Mouse (Mus musculus): ENCODE results near the gene 2410002F23Rik. TPM values are rescaled to one million over a fixed set of nuclear protein-coding genes. Genes with fewer than 3 reads are reported as not detected.
"Not testable (repeated sequence)": the region's sequence is repeated elsewhere in the genome, so short reads cannot be mapped to it uniquely, and the experiment has no call there.

Gene 2410002F23Rik
- 195 and 203 TPM in 2 replicates for polyA plus RNA-seq (2016; fragmentation: Nextera tagmentation; extraction: Ambion mirVana)

GRCm38 (mm10) chr7:44246055-44246983, at the start of gene 2410002F23Rik, which contains the start of gene 1700028J19Rik:
TSS of gene 2410002F23Rik (plus strand) at chr7:44246722.
TSS of gene 1700028J19Rik (minus strand) at chr7:44246695.
- WGBS = under 1% methylated on average over 62 of the region's 62 CpGs
- peak; percentile 89 for ATAC-seq (ENCODE audit: low FRiP score)
- Histone ChIP-seq H3K4me2 (peak within 1 kb of the TSS; percentile 82), H3K36me3 (replicated peaks) (peaks cover 34% of the 10 kb centered on the region), H3K4me3 (replicated peaks) (peak within 1 kb of the TSS; percentile 87), H3K27me3 (no peaks in the 10 kb centered on the region), H3K9ac (peak within 1 kb of the TSS; percentile 93), H3K27ac (peak within 1 kb of the TSS; percentile 91), H3K9me3 (no peaks in the 10 kb centered on the region), H3K4me1 (peaks cover 26% of the 10 kb centered on the region)

- Histone ChIP-seq H3K4me2 (no peak within 1 kb of the TSS), H3K4me1 (no peaks in the 10 kb centered on the region), H3K9me3 (no peaks in the 10 kb centered on the region), H3K9ac (no peak within 1 kb of the TSS), H3K27ac (no peak within 1 kb of the TSS), H3K27me3 (no peaks in the 10 kb centered on the region), H3K36me3 (replicated peaks) (no peaks in the 10 kb centered on the region), H3K4me3 (replicated peaks) (no peak within 1 kb of the TSS)
- WGBS = 65% methylated on average over 3 of the region's 3 CpGs
- no peak for ATAC-seq (ENCODE audit: low FRiP score)
Observed at GRCm38 (mm10) chr7:44197891-44198290, 48.6 kb upstream of the 2410002F23Rik start, which contains the start of gene Klk1b3. TSS of gene Klk1b3 (plus strand) at chr7:44198191.

- H3K36me3 ChIP-seq (replicated peaks); ATAC-seq (ENCODE audit: low FRiP score); H3K27me3 ChIP-seq; H3K9me3 ChIP-seq; H3K4me2 ChIP-seq; H3K9ac ChIP-seq; H3K4me3 ChIP-seq (replicated peaks); H3K4me1 ChIP-seq; H3K27ac ChIP-seq: not testable (repeated sequence)
- WGBS = 56% methylated on average over 3 of the region's 3 CpGs
Observed at GRCm38 (mm10) chr7:44207135-44207534, 39.4 kb upstream of the 2410002F23Rik start, which contains the start of gene Klk1b4. TSS of gene Klk1b4 (plus strand) at chr7:44207435.

GRCm38 (mm10) chr7:44208307-44208706, 38.2 kb upstream of the 2410002F23Rik start:
- Histone ChIP-seq H3K4me1 (no peaks in the 10 kb centered on the region), H3K4me3 (replicated peaks) (no peak overlapping the region), H3K9me3 (no peaks in the 10 kb centered on the region), H3K4me2 (no peak overlapping the region), H3K27ac (no peak overlapping the region), H3K36me3 (replicated peaks) (no peaks in the 10 kb centered on the region), H3K9ac (no peak overlapping the region), H3K27me3 (no peaks in the 10 kb centered on the region)
- ATAC-seq (ENCODE audit: low FRiP score) = no peak
- 90% methylated on average over 3 of the region's 3 CpGs for WGBS

- H3K27ac ChIP-seq = no peak within 1 kb of the TSS
- no peak for ATAC-seq (ENCODE audit: low FRiP score)
- H3K4me2 ChIP-seq = no peak within 1 kb of the TSS
- H3K27me3 ChIP-seq = no peaks in the 10 kb centered on the region
- no peak within 1 kb of the TSS for H3K4me3 ChIP-seq (replicated peaks)
- 89% methylated on average over 1 of the region's 1 CpGs for WGBS
- no peaks in the 10 kb centered on the region for H3K36me3 ChIP-seq (replicated peaks)
- H3K9ac ChIP-seq = no peak within 1 kb of the TSS
- no peaks in the 10 kb centered on the region for H3K9me3 ChIP-seq
- H3K4me1 ChIP-seq = no peaks in the 10 kb centered on the region
Observed at GRCm38 (mm10) chr7:44215645-44216044, 30.9 kb upstream of the 2410002F23Rik start, which contains the start of gene Klk1b5. TSS of gene Klk1b5 (plus strand) at chr7:44215945.

- H3K4me2 ChIP-seq; ATAC-seq (ENCODE audit: low FRiP score); H3K9ac ChIP-seq; H3K4me3 ChIP-seq (replicated peaks); H3K36me3 ChIP-seq (replicated peaks); H3K9me3 ChIP-seq; H3K27me3 ChIP-seq; H3K27ac ChIP-seq; H3K4me1 ChIP-seq: not testable (repeated sequence)
- 79% methylated on average over 9 of the region's 10 CpGs for WGBS
Observed at GRCm38 (mm10) chr7:44221601-44222000, 24.9 kb upstream of the 2410002F23Rik start.

GRCm38 (mm10) chr7:44222335-44222734, 24.2 kb upstream of the 2410002F23Rik start:
- not testable (repeated sequence) for H3K36me3 ChIP-seq (replicated peaks); H3K27ac ChIP-seq; ATAC-seq (ENCODE audit: low FRiP score); H3K9me3 ChIP-seq; H3K4me1 ChIP-seq; H3K4me3 ChIP-seq (replicated peaks); H3K4me2 ChIP-seq; H3K9ac ChIP-seq; H3K27me3 ChIP-seq
- 81% methylated on average over 6 of the region's 6 CpGs for WGBS

GRCm38 (mm10) chr7:44225076-44225475, 21.4 kb upstream of the 2410002F23Rik start, which contains the start of gene Klk1:
TSS of gene Klk1 (plus strand) at chr7:44225360.
- Histone ChIP-seq H3K9ac (no peak within 1 kb of the TSS), H3K27me3 (0 out of 2 replicates have a peak, but pooled peaks cover 3% of the 10 kb centered on the region), H3K4me2 (no peak within 1 kb of the TSS), H3K36me3 (replicated peaks) (no peaks in the 10 kb centered on the region), H3K4me3 (replicated peaks) (no peak within 1 kb of the TSS), H3K9me3 (no peaks in the 10 kb centered on the region), H3K27ac (no peak within 1 kb of the TSS), H3K4me1 (no peaks in the 10 kb centered on the region)
- WGBS = 42% methylated on average over 1 of the region's 1 CpGs
- no peak for ATAC-seq (ENCODE audit: low FRiP score)

- Histone ChIP-seq H3K27ac (no peak within 1 kb of the TSS), H3K27me3 (no peaks in the 10 kb centered on the region)
- ATAC-seq (ENCODE audit: low FRiP score) = no peak
Observed at GRCm38 (mm10) chr7:44235909-44236308, 10.6 kb upstream of the 2410002F23Rik start, which contains the start of gene Gm36864. TSS of gene Gm36864 (plus strand) at chr7:44236177.

GRCm38 (mm10) chr7:44239913-44240312, 6.6 kb upstream of the 2410002F23Rik start:
- H3K27ac ChIP-seq = no peak overlapping the region
- H3K9ac ChIP-seq = no peak overlapping the region
- no peak overlapping the region for H3K4me3 ChIP-seq (replicated peaks)
- no peak overlapping the region for H3K4me2 ChIP-seq
- no peak for ATAC-seq (ENCODE audit: low FRiP score)
- H3K36me3 ChIP-seq (replicated peaks) = no peaks in the 10 kb centered on the region
- WGBS = 59% methylated on average over 2 of the region's 2 CpGs
- H3K27me3 ChIP-seq = no peaks in the 10 kb centered on the region
- no peaks in the 10 kb centered on the region for H3K4me1 ChIP-seq
- H3K9me3 ChIP-seq = no peaks in the 10 kb centered on the region

More at GRCm38 (mm10) chr7:44235909-44236308, 10.6 kb upstream of the 2410002F23Rik start, which contains the start of gene Gm36864:
- H3K9ac ChIP-seq = no peak within 1 kb of the TSS
- no peaks in the 10 kb centered on the region for H3K36me3 ChIP-seq (replicated peaks)
- H3K9me3 ChIP-seq = no peaks in the 10 kb centered on the region
- H3K4me3 ChIP-seq (replicated peaks) = no peak within 1 kb of the TSS
- H3K4me2 ChIP-seq = no peak within 1 kb of the TSS
- H3K4me1 ChIP-seq = no peaks in the 10 kb centered on the region
- 84% methylated on average over 3 of the region's 3 CpGs for WGBS

- Histone ChIP-seq H3K9ac (no peak overlapping the region), H3K27ac (no peak overlapping the region), H3K36me3 (replicated peaks) (no peaks in the 10 kb centered on the region), H3K27me3 (no peaks in the 10 kb centered on the region), H3K4me1 (peaks cover 7% of the 10 kb centered on the region), H3K9me3 (no peaks in the 10 kb centered on the region), H3K4me2 (no peak overlapping the region), H3K4me3 (replicated peaks) (no peak overlapping the region)
- no peak for ATAC-seq (ENCODE audit: low FRiP score)
- WGBS = 52% methylated on average over 1 of the region's 1 CpGs
Observed at GRCm38 (mm10) chr7:44240712-44241111, 5.8 kb upstream of the 2410002F23Rik start.

- H3K27me3 ChIP-seq = no peaks in the 10 kb centered on the region
- H3K27ac ChIP-seq = no peak overlapping the region
- no peak overlapping the region for H3K9ac ChIP-seq
- no peak for ATAC-seq (ENCODE audit: low FRiP score)
- H3K9me3 ChIP-seq = no peaks in the 10 kb centered on the region
- H3K4me3 ChIP-seq (replicated peaks) = no peak overlapping the region
- H3K4me2 ChIP-seq = no peak overlapping the region
- peaks cover 8% of the 10 kb centered on the region for H3K4me1 ChIP-seq
- WGBS = 71% methylated on average over 2 of the region's 2 CpGs
- H3K36me3 ChIP-seq (replicated peaks) = no peaks in the 10 kb centered on the region
Observed at GRCm38 (mm10) chr7:44241163-44241562, 5.4 kb upstream of the 2410002F23Rik start.
